Comparison of ENCODE assay signal across 8 mouse cellular contexts in the genomic region with DNA sequence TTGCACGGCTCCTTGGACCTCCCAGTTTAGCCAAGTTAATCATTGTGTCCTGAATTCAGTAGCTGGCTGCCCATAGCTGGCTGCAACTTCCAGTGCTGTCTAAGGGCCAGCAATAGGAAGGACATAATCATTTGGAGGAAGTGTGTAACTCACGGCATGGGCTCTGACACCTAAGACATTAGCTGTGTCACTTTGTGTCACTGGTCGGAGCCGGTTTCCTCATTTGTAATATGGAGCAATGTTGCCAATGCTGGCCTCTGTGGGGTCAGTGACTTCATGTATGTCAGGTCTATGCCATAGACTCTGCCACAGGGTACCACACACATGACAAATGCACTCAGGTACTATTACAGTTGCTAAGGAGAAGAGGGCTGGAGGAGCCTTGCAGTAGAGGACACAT. TPM values are rescaled to one million over a fixed set of nuclear protein-coding genes. Genes with fewer than 3 reads are reported as not detected.
DNase-seq lines count a peak whose midpoint lies in the region; ATAC-seq and TF ChIP-seq lines count a peak whose summit lies in the region.

No protein-coding gene starts in this region.

- peak overlapping the region; percentile 68 for H3K4me2 ChIP-seq in kidney, embryonic 15.5 days
- H3K4me2 ChIP-seq in embryonic facial prominence, embryonic 11.5 days (ENCODE audit: low read depth, low read length): no peak overlapping the region; the same call in 1 of the 2 replicates
- peak overlapping the region; percentile 76 for H3K4me2 ChIP-seq in intestine, embryonic 15.5 days (replicated peaks)
- H3K4me2 ChIP-seq in midbrain, postnatal 0 days (ENCODE audit: low read depth, low read length, poor library complexity, severe bottlenecking): peak overlapping the region; percentile 85

- H3K9me3 ChIP-seq in kidney, embryonic 15.5 days (replicated peaks): no peaks in the 10 kb centered on the region
- H3K9me3 ChIP-seq in embryonic facial prominence, embryonic 11.5 days (replicated peaks; ENCODE audit: control insufficient read depth, low read length): no peaks in the 10 kb centered on the region
- H3K9me3 ChIP-seq in intestine, embryonic 15.5 days: no peaks in the 10 kb centered on the region
- H3K9me3 ChIP-seq in midbrain, postnatal 0 days (ENCODE audit: low read length): no peaks in the 10 kb centered on the region

- H3K36me3 ChIP-seq in kidney, embryonic 15.5 days: peaks cover 47% of the 10 kb centered on the region
- H3K36me3 ChIP-seq in embryonic facial prominence, embryonic 11.5 days (replicated peaks; ENCODE audit: control insufficient read depth, insufficient read depth, low read depth, low read length): peaks cover 10% of the 10 kb centered on the region
- H3K36me3 ChIP-seq in intestine, embryonic 15.5 days: peaks cover 23% of the 10 kb centered on the region
- peaks cover 27% of the 10 kb centered on the region for H3K36me3 ChIP-seq in midbrain, postnatal 0 days (ENCODE audit: insufficient read depth, low read length)

- no peak overlapping the region for H3K27ac ChIP-seq in kidney, embryonic 15.5 days
- no peak overlapping the region for H3K27ac ChIP-seq in embryonic facial prominence, embryonic 11.5 days (replicated peaks; ENCODE audit: low read depth, low read length)
- no peak overlapping the region for H3K27ac ChIP-seq in intestine, embryonic 15.5 days
- H3K27ac ChIP-seq in midbrain, postnatal 0 days (ENCODE audit: low read depth, low read length): no peak overlapping the region

- no peaks in the 10 kb centered on the region for H3K27me3 ChIP-seq in kidney, embryonic 15.5 days
- no peaks in the 10 kb centered on the region for H3K27me3 ChIP-seq in embryonic facial prominence, embryonic 11.5 days (ENCODE audit: control insufficient read depth, insufficient read depth, low read length)
- no peaks in the 10 kb centered on the region for H3K27me3 ChIP-seq in intestine, embryonic 15.5 days (replicated peaks)
- no peaks in the 10 kb centered on the region for H3K27me3 ChIP-seq in midbrain, postnatal 0 days (ENCODE audit: insufficient read depth, low read length)

- H3K9ac ChIP-seq in kidney, embryonic 15.5 days: peak overlapping the region; percentile 75
- no peak overlapping the region; the same call in 1 of the 2 replicates for H3K9ac ChIP-seq in embryonic facial prominence, embryonic 11.5 days (replicated peaks; ENCODE audit: low read length)
- no peak overlapping the region for H3K9ac ChIP-seq in intestine, embryonic 15.5 days
- peak overlapping the region; percentile 90; the same call in 1 of the 2 replicates for H3K9ac ChIP-seq in midbrain, postnatal 0 days (replicated peaks; ENCODE audit: low read length, poor library complexity, severe bottlenecking)

- TF ChIP-seq CTCF in midbrain, postnatal 0 days (IDR thresholded peaks at IDR 0.05): no peak

- ATAC-seq in kidney, embryonic 15.5 days (replicated peaks; ENCODE audit: low FRiP score): no peak
- ATAC-seq in embryonic facial prominence, embryonic 11.5 days (replicated peaks; ENCODE audit: insufficient number of reproducible peaks, low FRiP score, low TSS enrichment, low read depth): no peak
- ATAC-seq in intestine, embryonic 15.5 days: no peak
- ATAC-seq in midbrain, postnatal 0 days (ENCODE audit: low FRiP score): no peak
- ATAC-seq in monocyte, adult 5-6 weeks (replicated peaks; ENCODE audit: insufficient number of reproducible peaks, low FRiP score, low TSS enrichment, poor library complexity, severe bottlenecking): no peak

- intact Hi-C loops in left cerebral cortex, postnatal 36 days (cut with DNase I): no loop called here

- peak overlapping the region; percentile 90 for H3K4me3 ChIP-seq in kidney, embryonic 15.5 days (replicated peaks)
- H3K4me3 ChIP-seq in embryonic facial prominence, embryonic 11.5 days (ENCODE audit: low read depth, low read length): peak overlapping the region; percentile 92; the same call in 1 of the 2 replicates
- no peak overlapping the region for H3K4me3 ChIP-seq in intestine, embryonic 15.5 days (replicated peaks)
- peak overlapping the region; percentile 51; the same call in 1 of the 2 replicates for H3K4me3 ChIP-seq in midbrain, postnatal 0 days (ENCODE audit: low read depth, low read length)

- no peak for DNase-seq in kidney, postnatal 36 days
- DNase-seq in embryonic facial prominence, embryonic 11.5 days (ENCODE audit: low spot score): no peak
- DNase-seq in midbrain, postnatal 0 days (ENCODE audit: low spot score): no peak
- no peak for DNase-seq in layer of hippocampus, adult 8-10 months (ENCODE audit: low spot score in 2 of 2)
- no peak for DNase-seq in left cerebral cortex, postnatal 36 days (ENCODE audit: low spot score in 2 of 2)

- 84% methylated on average over 4 of the region's 4 CpGs for WGBS in kidney, embryonic 15.5 days
- 85% methylated on average over 4 of the region's 4 CpGs for WGBS in embryonic facial prominence, embryonic 11.5 days
- WGBS in intestine, embryonic 15.5 days: 89% methylated on average over 4 of the region's 4 CpGs
- WGBS in midbrain, postnatal 0 days: 90% methylated on average over 4 of the region's 4 CpGs

- peaks cover 37% of the 10 kb centered on the region for H3K4me1 ChIP-seq in kidney, embryonic 15.5 days
- H3K4me1 ChIP-seq in embryonic facial prominence, embryonic 11.5 days (ENCODE audit: control insufficient read depth, insufficient read depth, low read length): peaks cover 4% of the 10 kb centered on the region; the same call in 1 of the 2 replicates
- H3K4me1 ChIP-seq in intestine, embryonic 15.5 days (replicated peaks): peaks cover 28% of the 10 kb centered on the region
- 0 out of 2 replicates have a peak, but pooled peaks cover 6% of the 10 kb centered on the region for H3K4me1 ChIP-seq in midbrain, postnatal 0 days (ENCODE audit: insufficient read depth, low read length)

RNA-seq across cellular contexts. Expression of a gene that starts 1.1 kb away (rescaled TPM):
- 204 and 210 TPM in 2 replicates for polyA plus RNA-seq in kidney, embryonic 15.5 days (2015; fragmentation: Nextera tagmentation; extraction: Ambion mirVana)
- 162 and 191 TPM in 2 replicates for polyA plus RNA-seq in embryonic facial prominence, embryonic 11.5 days (2014; fragmentation: Nextera tagmentation; extraction: Ambion mirVana)
- polyA plus RNA-seq in intestine, embryonic 15.5 days (2015; fragmentation: Nextera tagmentation; extraction: Ambion mirVana): 185 and 190 TPM in 2 replicates
- 173 and 196 TPM in 2 replicates for total RNA-seq in midbrain, postnatal 0 days (2014; rRNA removed)
- polyA plus RNA-seq in midbrain, postnatal 0 days (2015; fragmentation: Nextera tagmentation; extraction: Ambion mirVana): 102 and 107 TPM in 2 replicates
- 941 to 1,144 TPM (median 1,080 TPM) in 3 replicates for total RNA-seq in monocyte, adult 5-6 weeks (2017)
- total RNA-seq in layer of hippocampus, adult 8-10 months (2022): 100 to 1,000 TPM; 120 to 150 (median 129) TPM
- 100 to 1,000 TPM; 107 to 115 TPM for total RNA-seq in left cerebral cortex, postnatal 36 days (2021)

RNA-seq across cellular contexts. Expression of a gene that starts 1.1 kb away (rescaled TPM):
- polyA plus RNA-seq in kidney, embryonic 15.5 days (2015; fragmentation: Nextera tagmentation; extraction: Ambion mirVana): 11.2 and 12.2 TPM in 2 replicates
- 5.2 and 6.5 TPM in 2 replicates for polyA plus RNA-seq in embryonic facial prominence, embryonic 11.5 days (2014; fragmentation: Nextera tagmentation; extraction: Ambion mirVana)
- polyA plus RNA-seq in intestine, embryonic 15.5 days (2015; fragmentation: Nextera tagmentation; extraction: Ambion mirVana): 7.2 and 7.7 TPM in 2 replicates
- total RNA-seq in midbrain, postnatal 0 days (2014; rRNA removed): 31.4 and 37.3 TPM in 2 replicates
- 25.3 and 26.2 TPM in 2 replicates for polyA plus RNA-seq in midbrain, postnatal 0 days (2015; fragmentation: Nextera tagmentation; extraction: Ambion mirVana)
- total RNA-seq in monocyte, adult 5-6 weeks (2017): 5.4 to 13.6 TPM (median 6.6 TPM) in 3 replicates
- 10 to 100 TPM; 35.1 to 39.9 (median 38.6) TPM for total RNA-seq in layer of hippocampus, adult 8-10 months (2022)
- 10 to 100 TPM; 34.7 to 36.2 TPM for total RNA-seq in left cerebral cortex, postnatal 36 days (2021)

RNA-seq across cellular contexts. Expression of a gene that starts 21.6 kb away (rescaled TPM):
- polyA plus RNA-seq in kidney, embryonic 15.5 days (2015; fragmentation: Nextera tagmentation; extraction: Ambion mirVana): 28.9 and 30.6 TPM in 2 replicates
- 10.1 and 10.8 TPM in 2 replicates for polyA plus RNA-seq in embryonic facial prominence, embryonic 11.5 days (2014; fragmentation: Nextera tagmentation; extraction: Ambion mirVana)
- polyA plus RNA-seq in intestine, embryonic 15.5 days (2015; fragmentation: Nextera tagmentation; extraction: Ambion mirVana): 16.8 and 19.3 TPM in 2 replicates
- 34.6 and 36.0 TPM in 2 replicates for total RNA-seq in midbrain, postnatal 0 days (2014; rRNA removed)
- 30.7 and 34.8 TPM in 2 replicates for polyA plus RNA-seq in midbrain, postnatal 0 days (2015; fragmentation: Nextera tagmentation; extraction: Ambion mirVana)
- total RNA-seq in monocyte, adult 5-6 weeks (2017): 1.1 to 4.2 TPM (median 1.4 TPM) in 3 replicates
- 10 to 100 TPM; 19.7 to 23.1 (median 21.8) TPM for total RNA-seq in layer of hippocampus, adult 8-10 months (2022)
- 10 to 100 TPM; 26.9 to 27.1 TPM for total RNA-seq in left cerebral cortex, postnatal 36 days (2021)

Comparison
In these comparisons a context has a peak if more than half of its experiments do, and no peak if none do; other contexts are left out.
1. H3K9ac ChIP-seq: peak in kidney, embryonic 15.5 days (single experiment) and midbrain, postnatal 0 days (single experiment); none in embryonic facial prominence, embryonic 11.5 days (single experiment) and intestine, embryonic 15.5 days (single experiment).